Mouse (Mus musculus) ES-E14 (cell line): Measurements from ENCODE around the gene Agap1. TPM values are rescaled to one million over a fixed set of nuclear protein-coding genes. Genes with fewer than 3 reads are reported as not detected.
A peak's percentile ranks its signal among the peaks of the same experiment; 100 is the strongest.

Experiments used
- DNase-seq: peaks from one replicate; pipeline ENCODE4 v3.0.0-alpha.2; 2013; ENCODE audit warnings: low read depth, low spot score
- H3K27ac ChIP-seq: 2 replicates; pipeline ENCODE4 v1.5.1; 2012; ENCODE audit warnings: low read depth, mild to moderate bottlenecking, low read length, moderate library complexity, mixed read lengths; ENCODE audit not compliant: poor library complexity, insufficient read depth, severe bottlenecking
- H3K36me3 ChIP-seq: 2 replicates; pipeline ENCODE4 v1.6.1; 2012; ENCODE audit warnings: mild to moderate bottlenecking, low read length, moderate library complexity, mixed read lengths; ENCODE audit not compliant: control insufficient read depth, poor library complexity, insufficient read depth, severe bottlenecking
- H3K4me1 ChIP-seq, 2 experiments: fragments of 150-350 bp in 1 of 2; sonication (generic) in 1 of 2; 2 replicates each; pipeline ENCODE4 v1.6.1; 2012; ENCODE audit warnings: low read length in 2 of 2, mild to moderate bottlenecking in 1 of 2, mixed read lengths in 1 of 2; ENCODE audit not compliant: control insufficient read depth in 2 of 2, insufficient read depth in 2 of 2, poor library complexity in 1 of 2
- H3K4me3 ChIP-seq, 2 experiments: fragments of 150-350 bp in 1 of 2; sonication (generic) in 1 of 2; 2 replicates each; pipeline ENCODE4 v1.5.1; 2012; ENCODE audit warnings: low read length in 2 of 2, low read depth in 1 of 2, mild to moderate bottlenecking in 1 of 2, mixed read lengths in 1 of 2; ENCODE audit not compliant: insufficient read depth in 1 of 2, poor library complexity in 1 of 2, severe bottlenecking in 1 of 2
- H3K9ac ChIP-seq: 2 replicates; pipeline ENCODE4 v1.6.1; 2012; ENCODE audit warnings: low read depth, mild to moderate bottlenecking, low read length, mixed read lengths; ENCODE audit not compliant: poor library complexity, insufficient read depth, severe bottlenecking
- H3K9me3 ChIP-seq: fragments of 150-350 bp; sonication (generic); 2 replicates; pipeline ENCODE4 v1.6.1; 2012; ENCODE audit warnings: low read depth, mild to moderate bottlenecking, low read length; ENCODE audit not compliant: control insufficient read depth, insufficient read depth
- CHD2 ChIP-seq: IDR thresholded peaks from 2 replicates; pipeline ENCODE4 v1.6.1; 2014; ENCODE audit warnings: mild to moderate bottlenecking, low read depth, low read length, inconsistent platforms
- HCFC1 ChIP-seq: IDR thresholded peaks from 2 replicates; pipeline ENCODE4 v1.6.1; 2012; ENCODE audit warnings: low read length, inconsistent platforms, borderline replicate concordance; ENCODE audit not compliant: insufficient read depth
- MAFK ChIP-seq: IDR thresholded peaks from 2 replicates; pipeline ENCODE4 v1.6.1; 2014; ENCODE audit warnings: mild to moderate bottlenecking, low read depth, low read length, inconsistent platforms; ENCODE audit not compliant: insufficient read depth
- ZC3H11A ChIP-seq: IDR thresholded peaks from 2 replicates; pipeline ENCODE4 v1.6.1; 2012; ENCODE audit warnings: low read depth, mild to moderate bottlenecking, inconsistent platforms, low read length, borderline replicate concordance
- ZNF384 ChIP-seq: IDR thresholded peaks from 2 replicates; pipeline ENCODE4 v1.6.1; 2012; ENCODE audit warnings: low read depth, low read length, inconsistent platforms
- in situ Hi-C, 2 experiments: fragments of 600-800 bp; cut with MboI; formaldehyde crosslinking; loops; one replicate each; pipeline ENCODE4 v1.15.1; 2025; ENCODE audit warnings: low sequenced_read_pairs in 2 of 2, inconsistent platforms in 1 of 2; ENCODE audit not compliant: unreplicated experiment in 2 of 2
- total RNA-seq: library from RNA; depleted of rRNA; stranded (reverse); fragments of 300-350 nt; gene quantifications from 2 replicates; pipeline ENCODE4 v1.2.3, GENCODE M21; 2012

Gene Agap1
- total RNA-seq, 1 experiment = 19.8 TPM

GRCm38 (mm10) chr1:89646326-89647018 is 191.9 kb downstream of the Agap1 start:
- H3K9ac ChIP-seq = no peak overlapping the region
- peak; percentile 74 for DNase-seq
- H3K9me3 ChIP-seq = no peaks in the 10 kb centered on the region
- peaks cover 0 to 3% of the 10 kb centered on the region in 2 experiments; a peak in 1 of 4 replicates for H3K4me1 ChIP-seq
- TF ChIP-seq ZC3H11A = peak; percentile 60; the same call in 1 of the 2 replicates
- TF ChIP-seq CHD2 = no peak
- no peak for TF ChIP-seq ZNF384
- TF ChIP-seq MAFK = no peak
- TF ChIP-seq HCFC1 = no peak
- H3K36me3 ChIP-seq = peaks cover 6% of the 10 kb centered on the region; the same call in 1 of the 2 replicates
- in situ Hi-C loops = loop anchor here in 1 of 2 experiments (10.0 kb wide), 1 partner anchor 298 kb away; no protein-coding TSS in a partner anchor
- H3K27ac ChIP-seq = no peak overlapping the region
- H3K4me3 ChIP-seq = peak overlapping the region in 1 of 2 experiments; percentile 21; a peak in 1 of 4 replicates

GRCm38 (mm10) chr1:89647505-89647904 is 192.9 kb downstream of the Agap1 start:
- peaks cover 0 to 3% of the 10 kb centered on the region in 2 experiments; a peak in 1 of 4 replicates for H3K4me1 ChIP-seq
- H3K9ac ChIP-seq = no peak overlapping the region
- no peak for TF ChIP-seq ZC3H11A
- TF ChIP-seq HCFC1 = no peak
- TF ChIP-seq ZNF384 = no peak
- no peak for TF ChIP-seq MAFK
- no peak for TF ChIP-seq CHD2
- no peaks in the 10 kb centered on the region for H3K9me3 ChIP-seq
- in situ Hi-C loops = loop anchor here in 1 of 2 experiments (10.0 kb wide), 1 partner anchor 297 kb away; no protein-coding TSS in a partner anchor
- H3K4me3 ChIP-seq = no peak overlapping the region
- no peak overlapping the region for H3K27ac ChIP-seq
- no peak for DNase-seq
- H3K36me3 ChIP-seq = peaks cover 6% of the 10 kb centered on the region; the same call in 1 of the 2 replicates

GRCm38 (mm10) chr1:89650557-89650956 is 196.0 kb downstream of the Agap1 start:
- no peak for TF ChIP-seq MAFK
- TF ChIP-seq ZNF384 = no peak
- DNase-seq = no peak
- in situ Hi-C loops = no loop called here

GRCm38 (mm10) chr1:89656167-89656566 is 201.6 kb downstream of the Agap1 start:
- in situ Hi-C loops = no loop called here
- Histone ChIP-seq H3K27ac (no peak overlapping the region), H3K36me3 (no peaks in the 10 kb centered on the region)

More at GRCm38 (mm10) chr1:89650557-89650956, 196.0 kb downstream of the Agap1 start:
- Histone ChIP-seq H3K36me3 (no peaks in the 10 kb centered on the region), H3K4me3 (no peak overlapping the region), H3K9ac (no peak overlapping the region), H3K9me3 (no peaks in the 10 kb centered on the region), H3K4me1 (peaks cover 0 to 3% of the 10 kb centered on the region in 2 experiments; a peak in 1 of 4 replicates), H3K27ac (no peak overlapping the region)

More at GRCm38 (mm10) chr1:89656167-89656566, 201.6 kb downstream of the Agap1 start:
- Histone ChIP-seq H3K9me3 (no peaks in the 10 kb centered on the region), H3K4me1 (peaks cover 0 to 3% of the 10 kb centered on the region in 2 experiments; a peak in 1 of 4 replicates), H3K9ac (no peak overlapping the region), H3K4me3 (no peak overlapping the region)
- TF ChIP-seq HCFC1 (no peak), CHD2 (no peak), ZC3H11A (no peak), ZNF384 (no peak), MAFK (no peak)
- DNase-seq = no peak
